ENCODE assay signal across 13 mouse cellular contexts in genomic region chr4:104642761-104643469, GRCm38 (mm10).
DNase-seq lines count a peak whose midpoint lies in the region; ATAC-seq lines count a peak whose summit lies in the region.
"Had no signal": no experiment of that assay in that cellular context is flagged by ENCODE, and none has a peak within 500 bp of the region (broad histone marks: within the 10 kb centered on the region; RNA-seq: fewer than 3 reads in every experiment).

No protein-coding gene starts in this region.

- H3K4me3 ChIP-seq in hindbrain, embryonic 14.5 days (replicated peaks; ENCODE audit: low read length), result no peak overlapping the region
- no peak overlapping the region for H3K4me3 ChIP-seq in hindbrain, embryonic 10.5 days
- no peak overlapping the region for H3K4me3 ChIP-seq in midbrain, embryonic 14.5 days (replicated peaks; ENCODE audit: low read depth, low read length)
- no peak overlapping the region for H3K4me3 ChIP-seq in midbrain, embryonic 11.5 days (ENCODE audit: low read depth, low read length)
- H3K4me3 ChIP-seq: embryonic facial prominence, embryonic 15.5 days; midbrain, embryonic 12.5 days; stomach, embryonic 15.5 days had no signal

- no peaks in the 10 kb centered on the region for H3K9me3 ChIP-seq in hindbrain, embryonic 14.5 days (ENCODE audit: control insufficient read depth, low read length)
- no peaks in the 10 kb centered on the region for H3K9me3 ChIP-seq in hindbrain, embryonic 10.5 days
- H3K9me3 ChIP-seq in midbrain, embryonic 14.5 days (ENCODE audit: control insufficient read depth, low read length), result no peaks in the 10 kb centered on the region
- H3K9me3 ChIP-seq in midbrain, embryonic 11.5 days (ENCODE audit: control insufficient read depth, low read length), result no peaks in the 10 kb centered on the region
- H3K9me3 ChIP-seq: embryonic facial prominence, embryonic 15.5 days; midbrain, embryonic 12.5 days; stomach, embryonic 15.5 days had no signal

- DNase-seq in hindbrain, embryonic 14.5 days (ENCODE audit: low spot score), result peak; percentile 48
- DNase-seq in hindbrain, embryonic 10.5 days (ENCODE audit: low spot score), result no peak
- DNase-seq in midbrain, embryonic 14.5 days, result peak; percentile 49
- no peak for DNase-seq in midbrain, embryonic 11.5 days (ENCODE audit: low spot score, missing footprints)
- DNase-seq in cerebellum, postnatal 14 days, result peak; percentile 49 to 72
- peak; percentile 41 to 47 for DNase-seq in left cerebral cortex, postnatal 25 days (ENCODE audit: low spot score in 2 of 2)
- no peak for DNase-seq in thymus, postnatal 10 days (ENCODE audit: low spot score in 2 of 2)
- DNase-seq in adrenal gland, adult 18-20 months (ENCODE audit: low spot score in 2 of 2), result no peak
- DNase-seq: gastrocnemius, postnatal 14 days had no signal

- no peaks in the 10 kb centered on the region for H3K36me3 ChIP-seq in hindbrain, embryonic 14.5 days (replicated peaks; ENCODE audit: control insufficient read depth, insufficient read depth)
- no peaks in the 10 kb centered on the region for H3K36me3 ChIP-seq in hindbrain, embryonic 10.5 days
- no peaks in the 10 kb centered on the region for H3K36me3 ChIP-seq in midbrain, embryonic 14.5 days (ENCODE audit: control insufficient read depth, insufficient read depth, low read length)
- no peaks in the 10 kb centered on the region for H3K36me3 ChIP-seq in midbrain, embryonic 11.5 days (ENCODE audit: control insufficient read depth, insufficient read depth, low read length)
- H3K36me3 ChIP-seq: embryonic facial prominence, embryonic 15.5 days; midbrain, embryonic 12.5 days; stomach, embryonic 15.5 days had no signal

- 70% methylated on average over 8 of the region's 8 CpGs for WGBS in hindbrain, embryonic 14.5 days
- 89% methylated on average over 8 of the region's 8 CpGs for WGBS in hindbrain, embryonic 10.5 days
- WGBS in midbrain, embryonic 14.5 days, result 87% methylated on average over 8 of the region's 8 CpGs
- 91% methylated on average over 8 of the region's 8 CpGs for WGBS in midbrain, embryonic 11.5 days

- peaks cover 10% of the 10 kb centered on the region; the same call in 1 of the 2 replicates for H3K4me1 ChIP-seq in hindbrain, embryonic 14.5 days (replicated peaks; ENCODE audit: control insufficient read depth, insufficient read depth, low read length)
- peaks cover 10% of the 10 kb centered on the region for H3K4me1 ChIP-seq in hindbrain, embryonic 10.5 days (replicated peaks)
- peaks cover 12% of the 10 kb centered on the region for H3K4me1 ChIP-seq in midbrain, embryonic 14.5 days (ENCODE audit: control insufficient read depth, insufficient read depth, low read length)
- H3K4me1 ChIP-seq in midbrain, embryonic 11.5 days (ENCODE audit: control insufficient read depth, insufficient read depth, low read length), result peaks cover 3% of the 10 kb centered on the region; the same call in 1 of the 2 replicates
- H3K4me1 ChIP-seq: embryonic facial prominence, embryonic 15.5 days; stomach, embryonic 15.5 days had no signal

- H3K4me2 ChIP-seq in hindbrain, embryonic 14.5 days (replicated peaks), result no peak overlapping the region
- H3K4me2 ChIP-seq in midbrain, embryonic 14.5 days (ENCODE audit: low read length), result no peak overlapping the region
- no peak overlapping the region for H3K4me2 ChIP-seq in midbrain, embryonic 11.5 days
- H3K4me2 ChIP-seq: embryonic facial prominence, embryonic 15.5 days; midbrain, embryonic 12.5 days; stomach, embryonic 15.5 days had no signal

- H3K9ac ChIP-seq in hindbrain, embryonic 14.5 days, result no peak overlapping the region
- no peak overlapping the region for H3K9ac ChIP-seq in midbrain, embryonic 14.5 days (replicated peaks; ENCODE audit: low read length)
- no peak overlapping the region for H3K9ac ChIP-seq in midbrain, embryonic 11.5 days (ENCODE audit: low read length)
- H3K9ac ChIP-seq: embryonic facial prominence, embryonic 15.5 days; liver, embryonic 14.5 days; midbrain, embryonic 12.5 days; stomach, embryonic 15.5 days had no signal

- H3K27me3 ChIP-seq in hindbrain, embryonic 14.5 days (ENCODE audit: control insufficient read depth, insufficient read depth, low read length), result no peaks in the 10 kb centered on the region
- H3K27me3 ChIP-seq in hindbrain, embryonic 10.5 days (ENCODE audit: insufficient read depth, poor library complexity, severe bottlenecking), result no peaks in the 10 kb centered on the region
- no peaks in the 10 kb centered on the region for H3K27me3 ChIP-seq in midbrain, embryonic 14.5 days (ENCODE audit: control insufficient read depth, insufficient read depth, low read length)
- no peaks in the 10 kb centered on the region for H3K27me3 ChIP-seq in midbrain, embryonic 11.5 days (ENCODE audit: control insufficient read depth, insufficient read depth, low read length)
- H3K27me3 ChIP-seq: embryonic facial prominence, embryonic 15.5 days; midbrain, embryonic 12.5 days; stomach, embryonic 15.5 days had no signal

- ATAC-seq in hindbrain, embryonic 14.5 days (ENCODE audit: low FRiP score), result peak; percentile 57; the same call in 1 of the 2 replicates
- ATAC-seq in midbrain, embryonic 14.5 days (ENCODE audit: low FRiP score, low TSS enrichment), result no peak
- ATAC-seq in midbrain, embryonic 11.5 days (ENCODE audit: low FRiP score), result no peak

- H3K27ac ChIP-seq in hindbrain, embryonic 14.5 days, result no peak overlapping the region
- no peak overlapping the region for H3K27ac ChIP-seq in hindbrain, embryonic 10.5 days
- H3K27ac ChIP-seq in midbrain, embryonic 14.5 days (replicated peaks; ENCODE audit: low read depth, low read length), result no peak overlapping the region
- H3K27ac ChIP-seq in midbrain, embryonic 11.5 days (ENCODE audit: low read depth, low read length), result no peak overlapping the region
- H3K27ac ChIP-seq: embryonic facial prominence, embryonic 15.5 days; liver, embryonic 14.5 days; midbrain, embryonic 12.5 days; stomach, embryonic 15.5 days had no signal

- intact Hi-C loops in left cerebral cortex, postnatal 25 days (cut with DNase I), result no loop called here

Comparison
In these comparisons a context has a peak if more than half of its experiments do, and no peak if none do; other contexts are left out.
1. DNase-seq: peak in hindbrain, embryonic 14.5 days (single experiment), midbrain, embryonic 14.5 days (single experiment), cerebellum, postnatal 14 days (2 of 2) and left cerebral cortex, postnatal 25 days (2 of 2); none in hindbrain, embryonic 10.5 days (single experiment), midbrain, embryonic 11.5 days (single experiment), thymus, postnatal 10 days (0 of 2) and adrenal gland, adult 18-20 months (0 of 2).